Mouse (Mus musculus) thymus, adult 2 months (tissue): Measurements from ENCODE around the gene Anks1.

Source experiments
- CTCF ChIP-seq: fragments of 200-500 bp; IDR thresholded peaks from 2 replicates; pipeline ENCODE4 v1.5.1; 2012; ENCODE audit warnings: mild to moderate bottlenecking, control low read depth, low read length, moderate library complexity, borderline replicate concordance; ENCODE audit not compliant: control insufficient read depth, poor library complexity, insufficient read depth; ENCODE audit errors: extremely low read depth
- POLR2A ChIP-seq: fragments of 200-500 bp; IDR thresholded peaks from 2 replicates; pipeline ENCODE4 v1.6.1; 2012; ENCODE audit warnings: mild to moderate bottlenecking, low read length, control low read depth, moderate library complexity; ENCODE audit not compliant: control insufficient read depth, poor library complexity, insufficient read depth; ENCODE audit errors: extremely low read depth

- TF ChIP-seq CTCF = no peak
- TF ChIP-seq POLR2A = no peak
Observed at GRCm38 (mm10) chr17:27965292-27965691, 56.2 kb downstream of the Anks1 start.
